Mouse (Mus musculus) hindbrain, embryonic 12.5 days (tissue): ENCODE results near the gene Tro. TPM values are rescaled to one million over a fixed set of nuclear protein-coding genes. Genes with fewer than 3 reads are reported as not detected.

Experiments
- ATAC-seq: fragments of 200-750 bp; cut with Nextera tagmentation; 2 replicates; pipeline ENCODE4 v1.8.0; 2017; ENCODE audit warnings: moderate TSS enrichment; ENCODE audit not compliant: low FRiP score
- H3K27ac ChIP-seq: fragments of 300-500 bp; sonication (generic); 2 replicates; pipeline ENCODE4 v1.5.1; 2016; ENCODE audit warnings: mild to moderate bottlenecking
- H3K27me3 ChIP-seq: fragments of 300-500 bp; sonication (generic); 2 replicates; pipeline ENCODE4 v1.6.1; 2016; ENCODE audit warnings: mild to moderate bottlenecking
- H3K36me3 ChIP-seq: fragments of 300-500 bp; sonication (generic); 2 replicates; pipeline ENCODE4 v1.6.1; 2016; ENCODE audit warnings: mild to moderate bottlenecking
- H3K4me1 ChIP-seq: fragments of 300-500 bp; sonication (generic); 2 replicates; pipeline ENCODE4 v1.6.1; 2016
- H3K4me2 ChIP-seq: fragments of 300-500 bp; sonication (generic); replicated peaks from 2 replicates; pipeline ENCODE4 v1.6.1; 2016; ENCODE audit warnings: mild to moderate bottlenecking
- H3K4me3 ChIP-seq: fragments of 300-500 bp; sonication (generic); 2 replicates; pipeline ENCODE4 v1.5.1; 2016; ENCODE audit warnings: mild to moderate bottlenecking
- H3K9ac ChIP-seq: fragments of 300-500 bp; sonication (generic); 2 replicates; pipeline ENCODE4 v1.6.1; 2016; ENCODE audit warnings: mild to moderate bottlenecking, moderate library complexity
- H3K9me3 ChIP-seq: fragments of 300-500 bp; sonication (generic); replicated peaks from 2 replicates; pipeline ENCODE4 v1.6.1; 2016; ENCODE audit warnings: mild to moderate bottlenecking
- WGBS: fragments of 180-500 bp; shearing (Covaris S2); methylation state at CpG from one replicate; pipeline ENCODE4 v1.1.7; 2016; 5-methylcytosine and 5-hydroxymethylcytosine counted together
- polyA plus RNA-seq: library from polyadenylated mRNA; unstranded; fragments of >200 nt; fragmentation: Nextera tagmentation; extraction: Ambion mirVana; gene quantifications from 2 replicates; pipeline ENCODE4 v1.2.1, GENCODE M21; 2016

Tro gene
- 64.0 and 65.5 TPM in 2 replicates for polyA plus RNA-seq

DNA sequence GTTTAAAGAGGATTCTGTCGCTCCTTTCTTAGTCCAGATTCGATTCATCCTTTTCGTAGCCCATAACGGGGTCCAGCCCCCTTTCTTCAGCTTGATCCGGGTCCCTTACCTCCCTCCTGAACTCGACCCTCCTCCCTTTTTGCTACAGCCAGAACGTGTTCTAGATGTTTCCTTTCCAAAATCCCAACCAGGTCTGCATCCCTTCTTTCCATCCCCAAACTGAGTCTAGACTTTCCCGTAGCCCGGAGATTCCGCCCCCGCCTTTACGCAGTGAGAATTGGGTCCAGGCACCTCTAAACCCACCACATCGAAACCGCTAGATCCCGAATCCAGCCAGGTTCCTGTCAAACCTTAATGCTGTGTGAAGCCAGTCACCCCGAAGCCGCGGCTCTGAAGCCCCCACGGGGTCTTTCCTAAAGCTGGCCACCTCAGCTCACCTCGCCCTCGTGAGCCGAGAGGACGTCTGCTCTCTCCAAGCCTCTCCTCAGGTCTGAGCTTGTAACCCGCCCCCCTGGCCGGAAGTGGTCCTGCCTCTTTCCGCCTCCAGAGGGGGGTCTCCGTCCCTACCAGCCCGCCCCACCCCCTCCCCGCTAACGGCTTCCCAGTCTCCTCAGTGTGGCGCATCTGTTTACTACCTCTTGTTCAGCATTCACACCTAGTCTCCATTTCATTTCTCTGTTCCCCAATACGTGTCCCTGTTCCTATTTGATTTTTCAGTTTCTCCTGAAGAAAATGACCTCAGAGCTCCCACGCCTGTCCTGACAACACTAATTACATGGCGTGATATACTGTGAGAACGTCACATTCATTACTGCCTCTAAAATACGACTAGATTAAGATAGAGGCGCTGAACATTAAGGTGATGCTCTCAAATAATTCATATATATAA is at the start of gene Tro:
TSS of gene Tro (minus strand) at position 676 of the 889 bp plus-strand sequence.
- Histone ChIP-seq H3K4me2 (peak within 1 kb of the TSS; percentile 47), H3K4me1 (no peaks in the 10 kb centered on the region), H3K9ac (peak within 1 kb of the TSS; percentile 68), H3K27ac (peak within 1 kb of the TSS; percentile 80), H3K36me3 (peaks cover 17% of the 10 kb centered on the region), H3K9me3 (no peaks in the 10 kb centered on the region), H3K27me3 (no peaks in the 10 kb centered on the region; the same call in 1 of the 2 replicates), H3K4me3 (peak within 1 kb of the TSS; percentile 52)
- 21% methylated on average over 37 of the region's 37 CpGs for WGBS
- peak; percentile 93 for ATAC-seq

DNA sequence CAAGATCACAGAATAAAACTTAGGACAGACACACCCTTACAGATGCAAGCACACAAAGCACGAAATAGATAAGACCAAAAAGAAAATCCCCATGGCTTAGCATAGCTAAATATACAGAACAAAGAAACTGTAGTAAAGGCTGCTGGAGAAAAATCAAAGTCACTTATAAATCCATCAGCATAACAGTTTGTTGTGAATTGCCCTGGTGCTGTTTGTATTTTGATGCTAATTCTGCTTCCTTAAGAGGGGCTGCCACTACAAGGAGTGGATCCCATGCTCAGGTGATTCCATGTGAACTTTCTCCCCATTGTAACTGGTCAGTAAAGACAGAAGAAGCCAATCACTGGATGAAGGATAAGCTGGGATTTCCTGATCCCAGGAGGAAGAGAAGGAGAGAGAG is 20.1 kb upstream of the Tro start:
- no peak overlapping the region for H3K9ac ChIP-seq
- no peaks in the 10 kb centered on the region for H3K36me3 ChIP-seq
- H3K4me1 ChIP-seq, result no peaks in the 10 kb centered on the region
- H3K4me2 ChIP-seq, result no peak overlapping the region
- no peak overlapping the region for H3K27ac ChIP-seq
- 43% methylated on average over 1 of the region's 1 CpGs for WGBS
- no peak overlapping the region for H3K4me3 ChIP-seq
- no peaks in the 10 kb centered on the region for H3K27me3 ChIP-seq
- H3K9me3 ChIP-seq, result no peaks in the 10 kb centered on the region
- ATAC-seq, result no peak

DNA sequence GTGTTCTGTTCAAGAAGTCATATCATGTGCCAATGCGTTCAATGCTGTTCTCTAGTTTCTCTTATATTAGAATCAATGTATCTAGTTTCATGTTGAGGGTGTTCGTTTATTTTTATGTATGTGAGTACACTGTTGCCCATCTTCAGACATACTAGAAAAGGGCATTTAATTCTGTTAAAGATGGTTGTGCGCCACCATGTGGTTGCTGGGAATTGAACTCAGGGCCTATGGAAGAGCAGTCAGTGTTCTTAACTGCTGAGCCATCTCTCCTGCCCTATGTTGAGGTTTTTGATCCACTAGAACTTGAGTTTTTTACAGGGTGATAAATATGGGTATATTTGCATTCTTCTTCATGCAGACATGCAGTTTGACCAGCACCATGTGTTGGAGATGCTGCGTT is 5.4 kb upstream of the Tro start:
- Histone ChIP-seq H3K27me3 (no peaks in the 10 kb centered on the region), H3K27ac (no peak overlapping the region), H3K9ac (no peak overlapping the region), H3K4me3 (no peak overlapping the region), H3K9me3 (no peaks in the 10 kb centered on the region), H3K36me3 (no peaks in the 10 kb centered on the region), H3K4me1 (no peaks in the 10 kb centered on the region), H3K4me2 (no peak overlapping the region)
- ATAC-seq, result no peak
- 34% methylated on average over 4 of the region's 4 CpGs for WGBS

DNA sequence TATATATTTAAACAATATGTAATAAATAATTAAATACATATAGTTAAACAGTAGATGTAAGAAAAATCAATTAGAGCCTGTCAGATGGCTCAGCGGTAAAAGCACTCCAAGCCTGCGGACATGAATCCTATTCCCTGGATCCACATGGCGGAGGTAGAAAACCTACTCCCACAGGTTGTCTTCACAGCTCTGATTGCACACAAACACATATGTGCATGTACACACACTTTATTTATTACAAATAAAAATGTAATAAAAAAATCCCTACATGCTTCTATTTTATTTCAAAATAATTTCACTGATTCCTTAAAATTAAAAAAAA is 375 bp upstream of the Tro start:
- Histone ChIP-seq H3K4me1 (no peaks in the 10 kb centered on the region), H3K9ac (no peak overlapping the region), H3K27me3 (no peaks in the 10 kb centered on the region; the same call in 1 of the 2 replicates), H3K36me3 (peaks cover 13% of the 10 kb centered on the region), H3K9me3 (no peaks in the 10 kb centered on the region), H3K27ac (0 out of 2 replicates have a peak overlapping the region, but pooled peaks have one; percentile 80), H3K4me2 (peak overlapping the region; percentile 47), H3K4me3 (peak overlapping the region; percentile 52; the same call in 1 of the 2 replicates)
- ATAC-seq, result 0 out of 2 replicates have a peak, but pooled peaks have one; percentile 24
- WGBS, result 27% methylated on average over 3 of the region's 3 CpGs

DNA sequence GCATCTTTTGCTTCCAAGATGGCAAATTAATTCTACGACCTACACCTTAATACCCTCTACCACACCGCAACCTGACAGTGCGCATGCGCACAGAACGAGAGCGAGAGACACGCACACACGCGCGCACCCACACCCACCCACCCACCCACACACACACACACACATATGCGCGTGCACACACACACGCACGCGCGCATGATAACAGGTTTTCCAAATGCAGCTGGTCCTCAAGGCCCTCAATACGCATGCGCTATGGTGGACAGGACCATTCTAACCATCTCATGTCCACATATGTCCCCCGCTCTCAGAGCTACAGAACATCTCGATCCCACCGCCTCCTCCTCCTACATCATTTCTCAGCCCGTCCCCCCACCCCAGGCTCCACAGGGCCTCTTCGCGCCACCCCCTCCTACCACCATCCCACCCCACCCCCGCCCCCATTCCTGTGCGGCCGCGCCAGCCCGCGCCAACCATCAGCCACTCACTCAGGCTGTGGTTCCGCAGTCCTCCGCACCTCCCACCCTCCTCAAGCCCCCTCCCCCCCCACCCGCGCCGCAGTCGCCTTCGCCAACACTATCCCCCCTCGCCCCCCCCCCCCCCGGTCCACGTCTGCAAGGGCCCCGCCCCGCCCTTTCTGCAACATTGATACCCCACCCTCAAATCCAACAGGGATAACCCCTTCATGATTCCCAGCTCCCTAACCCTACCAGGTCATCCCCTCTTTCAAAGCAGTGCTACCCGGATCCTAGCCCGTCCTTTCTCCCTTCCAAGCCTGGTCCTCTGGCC is 1.1 kb downstream of the Tro start:
- no peaks in the 10 kb centered on the region for H3K9me3 ChIP-seq
- H3K27me3 ChIP-seq, result no peaks in the 10 kb centered on the region; the same call in 1 of the 2 replicates
- WGBS, result 40% methylated on average over 26 of the region's 44 CpGs
- H3K9ac ChIP-seq, result peak overlapping the region; percentile 68
- peak overlapping the region; percentile 52 for H3K4me3 ChIP-seq
- peak overlapping the region; percentile 47 for H3K4me2 ChIP-seq
- peak overlapping the region; percentile 80 for H3K27ac ChIP-seq
- no peaks in the 10 kb centered on the region for H3K4me1 ChIP-seq
- H3K36me3 ChIP-seq, result peaks cover 20% of the 10 kb centered on the region
- peak; percentile 69 for ATAC-seq

DNA sequence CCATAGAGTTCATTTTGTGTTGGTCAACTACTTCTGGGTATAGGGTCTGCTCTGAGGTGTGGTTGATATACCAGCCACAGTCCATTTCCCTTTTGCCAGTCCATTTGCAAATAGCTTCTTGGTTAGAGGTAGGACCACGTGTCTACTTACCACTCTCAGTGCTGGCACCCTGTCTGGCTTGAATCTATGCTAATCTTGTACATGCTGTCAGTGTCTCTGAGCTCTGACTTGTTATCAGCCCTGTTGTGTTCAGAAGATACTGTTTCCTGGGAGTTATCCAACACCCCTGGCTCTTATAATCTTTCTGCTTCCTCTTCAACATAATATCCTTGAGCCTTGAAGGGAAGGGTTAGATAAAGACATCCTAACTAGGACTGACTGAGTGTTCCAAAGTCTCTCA is 21.0 kb downstream of the Tro start:
- Histone ChIP-seq H3K36me3 (no peaks in the 10 kb centered on the region), H3K27me3 (no peaks in the 10 kb centered on the region), H3K9ac (no peak overlapping the region), H3K4me2 (no peak overlapping the region), H3K4me3 (no peak overlapping the region), H3K4me1 (no peaks in the 10 kb centered on the region), H3K27ac (no peak overlapping the region), H3K9me3 (no peaks in the 10 kb centered on the region)
- 63% methylated on average over 1 of the region's 1 CpGs for WGBS
- no peak for ATAC-seq

DNA sequence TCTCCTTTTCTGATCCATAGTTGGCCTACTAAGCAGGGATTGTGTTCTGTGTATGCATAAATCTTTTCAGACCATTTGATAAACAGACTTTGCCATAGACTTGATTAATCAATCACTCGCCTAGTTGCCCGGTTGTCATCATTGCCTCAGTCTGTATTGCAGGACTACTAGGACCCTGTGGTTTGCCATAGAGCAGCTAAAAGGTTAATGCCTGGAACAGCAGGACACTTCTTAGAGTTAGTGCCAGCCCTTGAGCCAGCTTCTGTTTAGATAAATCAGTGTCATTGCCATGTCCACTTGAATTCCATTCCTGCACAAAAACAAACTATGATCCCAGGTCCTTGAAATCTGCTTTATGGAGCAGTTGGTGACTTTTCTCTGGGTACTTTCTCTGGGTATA is 58.5 kb downstream of the Tro start:
- 76% methylated on average over 2 of the region's 2 CpGs for WGBS
- Histone ChIP-seq H3K27ac (no peak overlapping the region), H3K27me3 (peaks cover 3% of the 10 kb centered on the region; the same call in 1 of the 2 replicates), H3K9me3 (no peaks in the 10 kb centered on the region), H3K4me3 (no peak overlapping the region), H3K4me1 (no peaks in the 10 kb centered on the region), H3K4me2 (no peak overlapping the region), H3K36me3 (no peaks in the 10 kb centered on the region), H3K9ac (no peak overlapping the region)
- ATAC-seq, result no peak

Other genes with a start within 250 kb of the Tro start
- gene Tmem29, start 198.4 kb downstream of the Tro start, polyA plus RNA-seq, result 44.8 and 45.4 TPM in 2 replicates
- gene Alas2, start 110.2 kb downstream of the Tro start, polyA plus RNA-seq, result 44.9 and 50.8 TPM in 2 replicates
- gene Pfkfb1, start 69.4 kb downstream of the Tro start, polyA plus RNA-seq, result 5.1 and 5.3 TPM in 2 replicates
- gene Apex2, start 67.7 kb downstream of the Tro start, polyA plus RNA-seq, result 23.0 and 23.3 TPM in 2 replicates
- 456 and 471 TPM in 2 replicates for gene Maged2, start 156.8 kb upstream of the Tro start, polyA plus RNA-seq